Mouse (Mus musculus): ENCODE results near the gene Ap2s1. TPM values are rescaled to one million over a fixed set of nuclear protein-coding genes. Genes with fewer than 3 reads are reported as not detected.
A peak's percentile ranks its signal among the peaks of the same experiment; 100 is the strongest.
"Not testable (repeated sequence)": the region's sequence is repeated elsewhere in the genome, so short reads cannot be mapped to it uniquely, and the experiment has no call there.

Gene Ap2s1
- polyA plus RNA-seq, 1 experiment from 2014 or later, result 262 TPM

GRCm38 (mm10) chr7:16728596-16729348 is 9.4 kb upstream of the Ap2s1 start:
- Histone ChIP-seq H3K4me1 (peaks cover 28% of the 10 kb centered on the region), H3K9me3 (replicated peaks) (no peaks in the 10 kb centered on the region), H3K4me3 (replicated peaks) (peak overlapping the region; percentile 22; the same call in 1 of the 2 replicates), H3K36me3 (no peaks in the 10 kb centered on the region), H3K4me2 (peak overlapping the region; percentile 50), H3K27me3 (no peaks in the 10 kb centered on the region), H3K27ac (peak overlapping the region; percentile 48; the same call in 1 of the 2 replicates), H3K9ac (no peak overlapping the region)
- ATAC-seq (replicated peaks; ENCODE audit: low FRiP score), result peak; percentile 54
- 25% methylated on average over 14 of the region's 14 CpGs for WGBS

GRCm38 (mm10) chr7:16729563-16729962 is 8.6 kb upstream of the Ap2s1 start:
- H3K4me1 ChIP-seq, result peaks cover 28% of the 10 kb centered on the region
- not testable (repeated sequence) for H3K27me3 ChIP-seq; H3K9ac ChIP-seq; H3K36me3 ChIP-seq; H3K9me3 ChIP-seq (replicated peaks)
- WGBS, result 1% methylated on average over 7 of the region's 7 CpGs
- H3K27ac ChIP-seq, result peak overlapping the region; percentile 46; the same call in 1 of the 2 replicates
- H3K4me2 ChIP-seq, result peak overlapping the region; percentile 50
- peak; percentile 42; the same call in 1 of the 2 replicates for ATAC-seq (replicated peaks; ENCODE audit: low FRiP score)
- peak overlapping the region; percentile 22; the same call in 1 of the 2 replicates for H3K4me3 ChIP-seq (replicated peaks)

- WGBS, result 89% methylated on average over 5 of the region's 6 CpGs
- Histone ChIP-seq H3K4me3 (replicated peaks) (no peak overlapping the region), H3K36me3 (no peaks in the 10 kb centered on the region), H3K4me1 (peaks cover 28% of the 10 kb centered on the region), H3K9me3 (replicated peaks) (no peaks in the 10 kb centered on the region), H3K27me3 (no peaks in the 10 kb centered on the region), H3K9ac (no peak overlapping the region), H3K27ac (no peak overlapping the region), H3K4me2 (no peak overlapping the region)
- ATAC-seq (replicated peaks; ENCODE audit: low FRiP score), result no peak
These were observed 7.4 kb upstream of the Ap2s1 start for GRCm38 (mm10) chr7:16730791-16731190.

DNA sequence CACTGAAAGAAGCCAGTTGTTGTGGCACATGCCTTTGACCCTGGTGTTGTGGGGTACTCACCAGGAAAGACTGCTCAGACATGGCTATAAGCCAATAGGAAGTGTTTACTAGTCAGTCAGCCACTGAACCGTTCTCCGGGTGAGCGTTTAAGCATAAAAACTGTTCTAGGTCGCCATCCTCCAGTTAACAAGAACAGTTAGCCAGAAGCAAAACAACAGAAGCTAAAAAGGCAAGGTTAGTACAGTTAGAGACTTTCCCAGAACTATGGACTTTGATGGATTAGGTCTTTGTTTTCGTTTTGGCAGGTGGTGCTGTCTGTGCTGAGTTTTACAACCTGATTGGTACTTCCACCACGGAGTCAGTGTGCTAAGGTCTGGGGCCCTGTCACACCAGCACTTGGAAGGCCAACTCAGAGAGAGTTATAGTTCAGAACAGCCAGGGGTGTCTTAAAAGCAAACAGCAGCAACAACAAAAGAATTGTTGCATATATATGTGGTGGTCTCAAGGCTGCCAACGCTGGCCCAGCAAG is 6.3 kb upstream of the Ap2s1 start:
- ATAC-seq (replicated peaks; ENCODE audit: low FRiP score), result no peak
- Histone ChIP-seq H3K4me3 (replicated peaks) (no peak overlapping the region), H3K4me1 (peaks cover 28% of the 10 kb centered on the region), H3K27me3 (no peaks in the 10 kb centered on the region), H3K4me2 (no peak overlapping the region), H3K9ac (no peak overlapping the region), H3K27ac (peak overlapping the region; percentile 66), H3K36me3 (no peaks in the 10 kb centered on the region), H3K9me3 (replicated peaks) (no peaks in the 10 kb centered on the region)
- WGBS, result 14% methylated on average over 7 of the region's 7 CpGs

GRCm38 (mm10) chr7:16737606-16738072 is 571 bp upstream of the Ap2s1 start:
- ATAC-seq (replicated peaks; ENCODE audit: low FRiP score), result peak; percentile 8; the same call in 1 of the 2 replicates
- peak overlapping the region; percentile 80 for H3K4me2 ChIP-seq
- 41% methylated on average over 10 of the region's 10 CpGs for WGBS
- no peaks in the 10 kb centered on the region for H3K9me3 ChIP-seq (replicated peaks)
- peaks cover 25% of the 10 kb centered on the region for H3K4me1 ChIP-seq
- no peak overlapping the region for H3K27ac ChIP-seq
- peaks cover 3% of the 10 kb centered on the region; the same call in 1 of the 2 replicates for H3K36me3 ChIP-seq
- no peak overlapping the region for H3K9ac ChIP-seq
- no peaks in the 10 kb centered on the region for H3K27me3 ChIP-seq
- H3K4me3 ChIP-seq (replicated peaks), result peak overlapping the region; percentile 64

DNA sequence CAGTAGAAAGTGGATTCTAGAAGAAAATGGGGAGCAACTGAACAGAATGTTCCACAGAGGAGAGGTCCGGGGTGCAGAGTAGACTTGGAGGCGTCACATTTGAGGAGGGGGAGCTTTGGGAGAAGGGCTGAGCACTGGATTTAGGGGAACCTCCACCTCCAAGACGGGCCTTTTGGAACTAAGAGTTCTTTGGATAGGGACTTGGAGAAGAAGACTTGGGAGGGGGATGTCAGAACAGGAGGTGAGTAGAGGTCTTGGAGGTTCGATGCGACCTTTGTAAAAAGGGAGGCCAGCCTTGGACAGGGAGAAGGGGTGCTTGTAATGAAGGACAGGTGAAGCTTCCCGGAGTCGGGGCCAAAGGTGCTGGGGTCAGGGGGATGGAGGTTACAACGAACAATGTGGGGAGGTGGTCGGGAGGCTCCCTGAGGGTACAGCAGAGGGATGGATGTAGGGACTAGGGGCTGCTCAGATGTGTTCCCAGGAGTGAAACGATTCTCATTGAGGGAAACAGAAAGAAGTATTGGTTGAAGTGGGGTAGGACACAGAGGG is 920 bp downstream of the Ap2s1 start:
- peaks cover 25% of the 10 kb centered on the region for H3K4me1 ChIP-seq
- H3K27me3 ChIP-seq, result no peaks in the 10 kb centered on the region
- 49% methylated on average over 10 of the region's 10 CpGs for WGBS
- peak overlapping the region; percentile 80 for H3K4me2 ChIP-seq
- no peak for ATAC-seq (replicated peaks; ENCODE audit: low FRiP score)
- peak overlapping the region; percentile 64 for H3K4me3 ChIP-seq (replicated peaks)
- no peaks in the 10 kb centered on the region for H3K9me3 ChIP-seq (replicated peaks)
- H3K36me3 ChIP-seq, result peaks cover 18% of the 10 kb centered on the region
- H3K9ac ChIP-seq, result peak overlapping the region; percentile 72
- peak overlapping the region; percentile 38; the same call in 1 of the 2 replicates for H3K27ac ChIP-seq

DNA sequence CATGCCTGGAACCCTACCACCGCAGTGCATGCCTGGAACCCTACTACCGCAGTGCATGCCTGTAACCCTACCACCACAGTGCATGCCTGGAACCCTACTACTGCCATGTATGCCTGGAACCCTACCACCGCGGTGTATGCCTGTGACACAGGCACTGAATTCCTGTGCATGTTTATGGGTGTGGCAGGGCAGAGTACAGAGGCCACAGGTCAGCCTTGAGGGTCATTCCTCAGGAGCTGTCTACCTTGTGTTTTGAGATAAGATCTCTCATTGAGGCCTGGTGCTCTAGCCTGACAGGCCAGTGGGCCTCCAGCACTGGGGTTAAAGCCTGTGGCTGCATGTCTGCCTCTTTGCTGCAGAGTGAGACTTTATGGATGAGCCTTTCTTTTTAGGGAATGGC is 7.2 kb downstream of the Ap2s1 start:
- H3K4me3 ChIP-seq (replicated peaks), result no peak overlapping the region
- WGBS, result 87% methylated on average over 4 of the region's 4 CpGs
- H3K9ac ChIP-seq, result no peak overlapping the region
- H3K27me3 ChIP-seq, result no peaks in the 10 kb centered on the region
- no peak overlapping the region for H3K27ac ChIP-seq
- H3K4me2 ChIP-seq, result no peak overlapping the region
- peaks cover 3% of the 10 kb centered on the region; the same call in 1 of the 2 replicates for H3K4me1 ChIP-seq
- no peaks in the 10 kb centered on the region for H3K9me3 ChIP-seq (replicated peaks)
- H3K36me3 ChIP-seq, result peaks cover 71% of the 10 kb centered on the region
- ATAC-seq (replicated peaks; ENCODE audit: low FRiP score), result no peak

DNA sequence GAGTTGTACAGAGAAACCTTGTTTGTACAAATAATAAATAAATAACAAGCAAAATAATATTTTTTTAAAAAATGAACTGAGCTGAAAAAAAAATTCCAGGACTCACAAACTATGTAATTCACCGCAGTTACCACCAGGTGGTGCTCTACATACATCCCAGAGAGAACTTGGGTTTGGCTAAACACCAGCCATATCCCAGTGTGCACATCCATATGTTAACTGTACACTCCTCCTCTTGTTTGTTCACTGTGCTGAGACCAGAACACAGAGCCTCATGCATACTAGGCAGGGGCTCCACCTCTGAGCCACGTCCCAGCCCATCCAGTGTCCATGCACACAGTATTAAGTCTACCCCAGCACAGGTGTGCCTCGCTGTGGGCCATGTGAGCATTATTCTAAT is 7.9 kb downstream of the Ap2s1 start:
- Histone ChIP-seq H3K4me2 (no peak overlapping the region), H3K27ac (no peak overlapping the region), H3K9me3 (replicated peaks) (no peaks in the 10 kb centered on the region), H3K27me3 (no peaks in the 10 kb centered on the region), H3K9ac (no peak overlapping the region), H3K4me1 (no peaks in the 10 kb centered on the region), H3K4me3 (replicated peaks) (no peak overlapping the region), H3K36me3 (peaks cover 71% of the 10 kb centered on the region)
- 63% methylated on average over 3 of the region's 3 CpGs for WGBS
- peak; percentile 44; the same call in 1 of the 2 replicates for ATAC-seq (replicated peaks; ENCODE audit: low FRiP score)

DNA sequence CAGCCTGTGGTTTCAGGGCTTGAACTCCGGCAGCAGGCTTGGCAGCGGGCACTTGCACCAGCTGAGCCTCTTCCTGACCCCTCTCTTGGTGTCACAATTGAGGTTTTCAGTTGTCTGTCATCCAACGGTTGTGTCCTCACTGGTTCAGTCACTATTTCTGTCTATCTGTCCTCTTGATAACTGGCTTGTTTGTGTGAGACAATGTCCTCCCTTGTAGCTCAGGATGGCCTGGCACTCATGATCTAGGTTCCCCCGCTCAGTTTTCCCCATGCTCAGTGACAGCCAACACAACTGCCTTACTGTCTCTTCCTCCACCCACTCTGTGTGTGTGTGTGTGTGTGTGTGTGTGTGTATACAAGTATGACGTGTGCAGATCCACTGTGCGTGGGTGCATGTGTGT is 9.4 kb downstream of the Ap2s1 start:
- no peaks in the 10 kb centered on the region for H3K4me1 ChIP-seq
- no peaks in the 10 kb centered on the region for H3K9me3 ChIP-seq (replicated peaks)
- WGBS, result 90% methylated on average over 6 of the region's 6 CpGs
- no peaks in the 10 kb centered on the region for H3K27me3 ChIP-seq
- H3K4me2 ChIP-seq, result no peak overlapping the region
- no peak overlapping the region for H3K9ac ChIP-seq
- no peak for ATAC-seq (replicated peaks; ENCODE audit: low FRiP score)
- H3K36me3 ChIP-seq, result peaks cover 67% of the 10 kb centered on the region
- no peak overlapping the region for H3K27ac ChIP-seq
- no peak overlapping the region for H3K4me3 ChIP-seq (replicated peaks)

DNA sequence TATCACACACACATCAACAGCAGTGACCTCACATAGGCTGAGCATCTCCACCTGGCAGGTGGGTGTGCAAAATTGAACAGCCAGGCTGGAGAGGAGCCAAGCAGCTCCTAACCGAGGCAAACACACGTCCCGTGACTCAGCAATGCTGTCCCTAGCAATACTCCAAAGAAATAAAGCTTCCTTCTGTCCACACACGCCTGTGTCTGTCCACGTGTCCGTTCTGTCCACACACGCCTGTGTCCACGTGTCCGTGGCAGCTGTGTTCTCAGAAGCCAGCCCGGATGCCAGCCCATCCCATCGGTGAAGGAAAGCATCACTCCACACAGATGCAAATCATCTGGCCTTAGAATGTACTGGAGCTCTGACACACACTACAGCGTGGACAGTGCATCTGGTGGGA is 13.8 kb downstream of the Ap2s1 start:
- Histone ChIP-seq H3K27me3 (no peaks in the 10 kb centered on the region), H3K4me1 (0 out of 2 replicates have a peak, but pooled peaks cover 3% of the 10 kb centered on the region), H3K9ac (no peak overlapping the region), H3K27ac (no peak overlapping the region), H3K4me2 (no peak overlapping the region), H3K4me3 (replicated peaks) (no peak overlapping the region), H3K36me3 (peaks cover 30% of the 10 kb centered on the region), H3K9me3 (replicated peaks) (no peaks in the 10 kb centered on the region)
- ATAC-seq (replicated peaks; ENCODE audit: low FRiP score), result no peak
- WGBS, result 90% methylated on average over 12 of the region's 12 CpGs

- 71% methylated on average over 17 of the region's 17 CpGs for WGBS
- Histone ChIP-seq H3K4me1 (peaks cover 15% of the 10 kb centered on the region), H3K4me3 (replicated peaks) (no peak overlapping the region), H3K9ac (no peak overlapping the region), H3K27ac (peak overlapping the region; percentile 24; the same call in 1 of the 2 replicates), H3K36me3 (no peaks in the 10 kb centered on the region), H3K27me3 (no peaks in the 10 kb centered on the region), H3K4me2 (no peak overlapping the region), H3K9me3 (replicated peaks) (no peaks in the 10 kb centered on the region)
- ATAC-seq (replicated peaks; ENCODE audit: low FRiP score), result no peak
These were observed 17.3 kb downstream of the Ap2s1 start for GRCm38 (mm10) chr7:16755362-16756017.

Data from kidney, embryonic 15.5 days (tissue).